In the genomic region with DNA sequence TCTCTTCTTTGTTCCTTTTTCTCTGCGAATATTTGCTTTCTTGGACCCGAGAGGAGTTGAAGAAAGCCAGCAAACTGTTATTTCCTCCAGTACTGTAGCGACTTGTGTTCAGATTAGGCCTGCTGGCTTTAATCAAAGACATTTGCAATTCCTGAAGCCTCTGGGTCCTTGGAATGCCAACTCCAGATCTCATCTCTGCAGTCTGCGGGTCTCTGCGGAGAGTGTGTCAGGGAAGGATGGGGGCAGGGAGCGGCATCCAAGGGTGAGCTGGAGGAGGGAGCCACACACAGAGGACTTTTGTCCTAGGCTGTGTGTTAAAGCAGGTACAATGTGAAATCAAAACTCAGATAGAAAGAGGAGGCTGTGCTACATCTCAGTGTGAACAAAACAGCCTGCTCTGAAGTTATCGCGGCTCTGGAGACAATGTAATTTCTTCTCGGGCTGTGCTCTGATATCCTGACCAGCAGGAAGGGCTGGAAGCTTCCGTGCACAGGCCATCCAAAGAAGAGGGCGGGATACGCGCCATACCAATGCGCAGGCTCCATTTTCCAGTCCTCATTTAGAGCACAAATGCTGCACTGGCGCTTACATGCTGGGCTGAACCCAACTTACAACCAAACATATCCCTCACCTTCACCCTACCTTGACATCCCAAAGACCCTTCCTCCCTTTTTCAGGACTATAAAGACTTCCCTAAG, we compare ENCODE assay signal across 18 mouse cellular contexts.
DNase-seq lines count a peak whose midpoint lies in the region; ATAC-seq and TF ChIP-seq lines count a peak whose summit lies in the region.
"Had no signal": no experiment of that assay in that cellular context is flagged by ENCODE, and none has a peak within 500 bp of the region (broad histone marks: within the 10 kb centered on the region; RNA-seq: fewer than 3 reads in every experiment).

No protein-coding gene starts in this region.

- WGBS in lung, postnatal 0 days: 53% methylated on average over 15 of the region's 15 CpGs
- WGBS in embryonic facial prominence, embryonic 12.5 days: 40% methylated on average over 15 of the region's 15 CpGs
- 46% methylated on average over 15 of the region's 15 CpGs for WGBS in heart, embryonic 15.5 days

- H3K4me1 ChIP-seq in lung, postnatal 0 days (ENCODE audit: insufficient read depth, low read depth, low read length): no peaks in the 10 kb centered on the region
- peaks cover 11% of the 10 kb centered on the region for H3K4me1 ChIP-seq in embryonic facial prominence, embryonic 12.5 days
- H3K4me1 ChIP-seq in heart, embryonic 15.5 days (replicated peaks): no peaks in the 10 kb centered on the region; the same call in 1 of the 2 replicates
- H3K4me1 ChIP-seq: liver, embryonic 15.5 days had no signal

- ATAC-seq in lung, postnatal 0 days: no peak
- no peak for ATAC-seq in embryonic facial prominence, embryonic 12.5 days (ENCODE audit: insufficient number of reproducible peaks, insufficient read depth, low FRiP score, low TSS enrichment)
- no peak for ATAC-seq in heart, embryonic 15.5 days (replicated peaks; ENCODE audit: insufficient number of reproducible peaks, insufficient read depth, low FRiP score, low read depth)
- ATAC-seq: forebrain, embryonic 15.5 days; hindbrain, postnatal 0 days; Patski had no signal

- DNase-seq in lung, postnatal 10 days: peak; percentile 24
- no peak for DNase-seq in lung, postnatal 0 days (ENCODE audit: low spot score)
- DNase-seq in testis, postnatal 10 days (ENCODE audit: low spot score): peak; percentile 79
- no peak for DNase-seq in urinary bladder, postnatal 36 days (ENCODE audit: low spot score in 2 of 2)
- DNase-seq in c-Kit-positive CD71-positive TER-119-positive erythroid progenitor cells, embryonic 14.5 days (ENCODE audit: low spot score): no peak
- DNase-seq in yolk sac, embryonic 10.5 days (ENCODE audit: low spot score): no peak
- DNase-seq: adrenal gland, adult 8-10 months; gastrocnemius, postnatal 10 days; kidney, adult 9 months; thymus, postnatal 36 days had no signal

- H3K27me3 ChIP-seq in lung, postnatal 0 days (replicated peaks; ENCODE audit: insufficient read depth, low read length): no peaks in the 10 kb centered on the region
- H3K27me3 ChIP-seq in embryonic facial prominence, embryonic 12.5 days: no peaks in the 10 kb centered on the region
- peaks cover 5% of the 10 kb centered on the region; the same call in 1 of the 2 replicates for H3K27me3 ChIP-seq in heart, embryonic 15.5 days
- H3K27me3 ChIP-seq: forebrain, embryonic 15.5 days; liver, embryonic 15.5 days; Patski had no signal

- no peak overlapping the region for H3K9ac ChIP-seq in lung, postnatal 0 days (replicated peaks; ENCODE audit: low read depth)
- no peak overlapping the region for H3K9ac ChIP-seq in embryonic facial prominence, embryonic 12.5 days
- no peak overlapping the region for H3K9ac ChIP-seq in heart, embryonic 15.5 days
- H3K9ac ChIP-seq: forebrain, embryonic 15.5 days; liver, embryonic 15.5 days had no signal

- H3K36me3 ChIP-seq in lung, postnatal 0 days (ENCODE audit: insufficient read depth, low read length): no peaks in the 10 kb centered on the region
- H3K36me3 ChIP-seq in embryonic facial prominence, embryonic 12.5 days: no peaks in the 10 kb centered on the region
- no peaks in the 10 kb centered on the region for H3K36me3 ChIP-seq in heart, embryonic 15.5 days
- H3K36me3 ChIP-seq: forebrain, embryonic 15.5 days; liver, embryonic 15.5 days had no signal

- no peak overlapping the region for H3K4me3 ChIP-seq in lung, postnatal 0 days (ENCODE audit: low read depth, low read length)
- H3K4me3 ChIP-seq in embryonic facial prominence, embryonic 12.5 days: no peak overlapping the region
- no peak overlapping the region for H3K4me3 ChIP-seq in heart, embryonic 15.5 days
- H3K4me3 ChIP-seq: forebrain, embryonic 15.5 days; layer of hippocampus, adult 2 months; liver, embryonic 15.5 days; myocyte had no signal

- no peak overlapping the region for H3K4me2 ChIP-seq in lung, postnatal 0 days (replicated peaks; ENCODE audit: low read depth, low read length)
- H3K4me2 ChIP-seq in embryonic facial prominence, embryonic 12.5 days (replicated peaks): no peak overlapping the region
- H3K4me2 ChIP-seq in heart, embryonic 15.5 days: no peak overlapping the region
- H3K4me2 ChIP-seq: forebrain, embryonic 15.5 days; liver, embryonic 15.5 days had no signal

- TF ChIP-seq EP300 in lung, postnatal 0 days (IDR thresholded peaks at IDR 0.05): no peak

- no peak for TF ChIP-seq CTCF in lung, postnatal 0 days (IDR thresholded peaks at IDR 0.05)

- no peaks in the 10 kb centered on the region for H3K9me3 ChIP-seq in lung, postnatal 0 days (ENCODE audit: low read length)
- H3K9me3 ChIP-seq in embryonic facial prominence, embryonic 12.5 days: no peaks in the 10 kb centered on the region
- no peaks in the 10 kb centered on the region for H3K9me3 ChIP-seq in heart, embryonic 15.5 days (replicated peaks)
- H3K9me3 ChIP-seq: forebrain, embryonic 15.5 days; liver, embryonic 15.5 days had no signal

- no peak overlapping the region for H3K27ac ChIP-seq in lung, postnatal 0 days (ENCODE audit: low read length)
- 0 out of 2 replicates have a peak overlapping the region, but pooled peaks have one; percentile 37 for H3K27ac ChIP-seq in embryonic facial prominence, embryonic 12.5 days
- 0 out of 2 replicates have a peak overlapping the region, but pooled peaks have one; percentile 4 for H3K27ac ChIP-seq in heart, embryonic 15.5 days
- H3K27ac ChIP-seq: forebrain, embryonic 15.5 days; hindbrain, postnatal 0 days; layer of hippocampus, adult 2 months; liver, embryonic 15.5 days had no signal

Comparison
In these comparisons a context has a peak if more than half of its experiments do, and no peak if none do; other contexts are left out.
1. DNase-seq: peak in lung, postnatal 10 days (single experiment) and testis, postnatal 10 days (single experiment); none in lung, postnatal 0 days (single experiment), urinary bladder, postnatal 36 days (0 of 2), c-Kit-positive CD71-positive TER-119-positive erythroid progenitor cells, embryonic 14.5 days (single experiment) and yolk sac, embryonic 10.5 days (single experiment).